Mouse (Mus musculus): ENCODE data around the gene Mgmt. TPM values are rescaled to one million over a fixed set of nuclear protein-coding genes. Genes with fewer than 3 reads are reported as not detected.

The Mgmt gene
- total RNA-seq, 4 experiments from 2014 or later: 0.99 to 1.5 (median 1.4) TPM

DNA sequence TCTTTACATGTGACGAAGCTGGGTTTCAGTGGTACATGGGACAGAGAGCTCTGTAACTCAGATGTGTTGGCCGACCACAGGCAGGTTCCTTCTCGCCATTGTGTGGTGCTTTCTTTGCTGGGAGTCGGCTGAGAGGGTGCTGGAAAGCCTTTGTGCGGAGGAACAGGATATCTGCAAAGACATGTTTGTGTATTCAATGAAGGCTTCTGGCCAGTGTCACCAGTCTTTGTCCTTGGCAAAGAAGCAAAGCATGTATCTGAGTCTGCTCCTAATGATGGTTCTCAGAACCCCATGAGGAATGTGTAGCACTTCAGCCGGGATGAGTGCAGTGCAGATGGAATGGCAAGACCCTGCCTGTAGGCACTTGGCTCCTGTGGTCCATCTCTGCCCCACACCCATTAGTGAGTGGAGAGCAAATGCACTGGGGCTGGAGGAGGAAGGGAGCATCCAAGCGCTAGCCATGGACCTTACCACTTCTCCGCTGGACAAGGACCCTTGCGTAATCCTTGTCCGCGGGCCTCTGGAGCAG lies 14.3 kb downstream of the Mgmt start:
- no peak for DNase-seq (ENCODE audit: low spot score in 2 of 2)

- no peak for DNase-seq (ENCODE audit: low spot score in 2 of 2)
Measured at GRCm38 (mm10) chr7:136912901-136913300, 18.5 kb downstream of the Mgmt start.

- no peak for DNase-seq (ENCODE audit: low spot score in 2 of 2)
Measured at GRCm38 (mm10) chr7:136916021-136916420, 21.6 kb downstream of the Mgmt start.

- DNase-seq (ENCODE audit: low spot score in 2 of 2): no peak
Measured at GRCm38 (mm10) chr7:136920976-136921755, 26.8 kb downstream of the Mgmt start.

GRCm38 (mm10) chr7:136922230-136922629 lies 27.8 kb downstream of the Mgmt start:
- no peak for DNase-seq (ENCODE audit: low spot score in 2 of 2)

DNA sequence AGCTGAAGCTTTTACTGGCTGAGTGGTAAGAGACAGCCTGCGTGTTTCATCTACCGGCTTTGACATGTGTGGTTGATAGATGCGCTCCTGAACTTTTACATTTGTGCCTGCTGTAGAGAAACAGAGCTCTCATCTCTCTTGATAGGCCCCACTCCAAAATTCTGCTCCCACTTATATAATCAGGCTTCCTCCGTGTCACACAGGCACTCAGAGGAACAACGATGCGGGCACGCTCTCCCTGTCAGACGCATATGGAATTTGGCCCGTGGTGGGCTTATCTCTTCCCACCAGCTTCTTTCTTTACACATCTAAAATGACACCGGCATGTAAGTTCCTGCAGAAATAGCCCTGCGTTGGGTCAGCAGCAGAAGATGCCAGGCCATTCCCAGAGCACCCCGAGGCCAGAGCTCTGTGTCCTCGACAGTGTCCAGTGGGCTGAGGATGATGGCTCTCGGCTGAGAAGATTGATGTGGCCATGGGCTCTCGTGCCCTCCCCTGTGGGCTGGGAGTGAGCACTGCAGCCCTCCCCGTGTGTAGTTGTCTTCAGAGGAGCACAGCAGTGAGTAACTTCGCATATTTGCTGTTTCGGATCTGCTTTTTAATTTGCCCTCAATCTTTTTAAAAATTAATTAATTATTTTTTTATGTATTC lies 30.3 kb downstream of the Mgmt start:
- DNase-seq (ENCODE audit: low spot score in 2 of 2): no peak

DNA sequence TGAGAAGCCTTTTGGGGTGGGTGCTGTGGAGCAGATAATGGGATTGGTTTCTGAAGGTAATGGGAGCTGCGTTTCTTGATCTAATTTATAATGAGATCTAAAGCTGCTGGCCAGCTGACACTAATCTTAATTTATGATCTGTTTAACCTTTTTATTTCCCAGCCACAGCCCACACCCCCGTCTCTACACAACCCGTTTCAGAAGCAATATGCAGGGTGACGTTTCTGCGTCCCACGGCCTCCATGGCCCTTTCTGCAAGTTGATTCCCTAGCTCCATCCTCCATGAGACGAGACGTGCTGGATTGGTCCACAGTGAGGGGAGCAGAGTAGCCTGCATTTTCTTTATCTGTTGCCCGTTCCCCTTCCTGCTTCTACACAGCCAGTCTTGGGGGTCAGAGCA lies 31.8 kb downstream of the Mgmt start:
- no peak for DNase-seq (ENCODE audit: low spot score in 2 of 2)

DNA sequence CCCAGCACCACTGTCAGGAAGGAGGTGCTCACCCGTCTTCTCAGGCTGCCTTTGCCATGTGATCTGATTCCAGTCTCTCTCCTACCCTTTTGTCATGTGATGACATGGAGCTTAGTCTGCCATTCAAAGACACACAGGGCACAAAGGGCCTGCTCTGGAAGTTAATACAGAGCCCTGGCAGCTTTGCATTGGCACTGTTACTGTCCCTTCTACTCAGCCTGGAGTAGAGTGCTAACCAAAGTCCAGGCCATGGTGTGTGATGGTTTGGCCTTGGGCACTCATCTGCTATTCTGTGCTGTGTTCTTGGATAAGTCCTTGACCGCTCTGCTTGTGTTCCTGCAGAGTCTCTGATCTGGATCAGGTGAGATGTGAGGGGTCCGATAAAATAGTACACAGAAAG lies 36.0 kb downstream of the Mgmt start:
- DNase-seq (ENCODE audit: low spot score in 2 of 2): no peak

- DNase-seq (ENCODE audit: low spot score in 2 of 2): no peak
Measured at GRCm38 (mm10) chr7:136933367-136933766, 39.0 kb downstream of the Mgmt start.

DNA sequence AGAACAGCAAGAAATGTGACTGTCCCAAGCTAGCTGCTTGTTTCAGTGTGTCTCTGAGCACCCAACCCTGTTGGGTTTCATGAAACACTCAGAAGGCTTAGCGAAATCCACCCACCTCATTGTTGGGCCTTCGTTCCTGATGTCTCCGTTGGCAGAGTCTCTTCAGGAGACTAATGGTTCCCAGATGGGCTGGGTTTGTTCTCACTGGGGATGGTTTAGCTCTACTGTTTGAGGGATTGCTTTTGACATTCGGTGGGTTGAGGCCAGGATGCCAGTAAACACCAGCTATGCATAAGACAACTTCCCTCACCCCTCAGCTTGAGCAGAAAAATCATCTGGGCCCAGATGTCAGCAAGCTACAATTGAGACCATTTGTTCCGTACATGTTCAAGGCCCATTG lies 39.9 kb downstream of the Mgmt start:
- DNase-seq (ENCODE audit: low spot score in 2 of 2): no peak

DNA sequence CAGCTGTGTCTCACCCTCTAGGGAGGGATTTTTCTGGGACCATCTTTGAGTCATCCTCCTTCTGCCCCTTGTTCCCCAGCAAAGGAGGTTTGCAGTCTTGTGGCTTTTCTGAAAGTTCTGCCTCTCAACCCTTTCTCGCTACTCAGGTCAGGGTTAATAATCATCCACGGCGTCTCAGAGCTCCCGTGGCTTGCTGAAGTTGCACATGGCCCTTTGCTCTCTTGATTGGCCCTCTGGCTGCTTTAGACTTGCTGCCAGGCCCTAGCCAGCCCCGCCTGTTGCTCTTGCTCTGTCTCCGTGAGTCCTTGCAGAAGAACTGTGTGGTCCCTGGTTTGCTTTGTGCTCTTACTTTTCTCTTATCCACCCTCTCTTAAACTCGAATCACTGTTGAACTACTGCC lies 40.4 kb downstream of the Mgmt start:
- DNase-seq (ENCODE audit: low spot score in 2 of 2): no peak

- DNase-seq (ENCODE audit: low spot score in 2 of 2): no peak
Measured at GRCm38 (mm10) chr7:136938371-136938770, 44.0 kb downstream of the Mgmt start.

- DNase-seq (ENCODE audit: low spot score in 2 of 2): no peak
Measured at GRCm38 (mm10) chr7:136942414-136942813, 48.0 kb downstream of the Mgmt start.

DNA sequence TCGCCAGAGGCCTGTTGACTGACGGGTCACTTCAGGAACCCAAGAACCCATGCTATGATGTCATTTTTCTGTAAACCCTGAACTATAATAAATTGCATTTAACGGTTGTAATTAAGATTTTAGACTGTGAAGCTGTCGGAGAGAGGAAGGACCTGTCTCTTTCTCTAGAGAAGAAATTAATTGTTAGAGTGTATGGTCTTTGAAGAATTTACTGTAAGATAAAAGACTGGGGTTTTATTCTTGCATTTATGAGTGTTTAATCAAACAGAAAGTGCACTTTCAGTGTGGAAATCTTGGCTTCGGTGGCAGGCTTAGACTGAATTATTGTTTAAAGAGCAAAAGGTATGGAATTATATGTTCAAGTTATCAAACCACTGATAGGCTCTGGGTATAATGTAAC lies 49.5 kb downstream of the Mgmt start:
- no peak for DNase-seq (ENCODE audit: low spot score in 2 of 2)

- DNase-seq (ENCODE audit: low spot score in 2 of 2): no peak
Measured at GRCm38 (mm10) chr7:136945697-136946096, 51.3 kb downstream of the Mgmt start.

DNA sequence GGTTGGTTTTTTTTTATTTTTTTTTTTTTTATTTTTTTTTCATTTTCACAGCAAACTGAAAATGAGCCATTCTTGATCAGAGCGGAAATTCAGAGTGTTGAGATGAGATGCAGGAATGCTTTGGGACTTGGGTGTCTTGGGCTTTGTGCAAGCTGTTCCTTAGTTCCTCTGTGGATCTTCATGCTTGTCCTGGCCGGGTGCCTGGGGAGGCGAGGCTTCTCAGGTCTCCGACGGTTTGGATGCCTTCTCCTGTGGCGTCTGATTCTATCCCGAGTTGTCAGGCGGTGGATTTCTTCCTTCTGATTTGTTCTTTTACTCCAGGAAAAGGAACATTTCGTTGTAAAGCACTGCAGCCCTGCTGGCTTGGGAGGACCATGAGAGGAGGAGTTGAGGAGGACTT lies 51.7 kb downstream of the Mgmt start:
- DNase-seq (ENCODE audit: low spot score in 2 of 2): no peak

- no peak for DNase-seq (ENCODE audit: low spot score in 2 of 2)
Measured at GRCm38 (mm10) chr7:136948275-136948810, 53.9 kb downstream of the Mgmt start.

- no peak for DNase-seq (ENCODE audit: low spot score in 2 of 2)
Measured at GRCm38 (mm10) chr7:136952608-136953007, 58.2 kb downstream of the Mgmt start.

DNA sequence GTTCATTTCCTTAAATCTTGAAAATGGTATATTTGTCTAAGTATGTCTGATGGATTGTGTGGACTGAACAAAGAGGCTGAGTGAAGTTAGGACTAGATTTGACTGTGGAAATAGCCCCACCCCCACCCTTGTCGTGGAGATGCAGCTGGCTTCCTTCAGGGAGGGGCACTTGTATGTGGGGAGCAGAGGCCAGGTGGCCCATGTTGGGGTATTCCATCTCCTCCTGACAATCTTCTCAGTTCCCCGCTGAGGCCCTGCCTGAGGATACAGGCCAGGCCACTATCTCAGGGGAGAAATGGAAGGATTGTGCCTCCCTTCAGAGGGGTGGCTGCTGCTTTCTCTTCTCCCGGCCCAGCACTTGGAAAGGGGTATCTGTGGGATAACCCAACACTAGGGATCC lies 58.8 kb downstream of the Mgmt start:
- DNase-seq (ENCODE audit: low spot score in 2 of 2): no peak

GRCm38 (mm10) chr7:136972361-136972760 lies 77.9 kb downstream of the Mgmt start:
- DNase-seq (ENCODE audit: low spot score in 2 of 2): no peak

GRCm38 (mm10) chr7:136975001-136975400 lies 80.6 kb downstream of the Mgmt start:
- no peak for DNase-seq (ENCODE audit: low spot score in 2 of 2)

DNA sequence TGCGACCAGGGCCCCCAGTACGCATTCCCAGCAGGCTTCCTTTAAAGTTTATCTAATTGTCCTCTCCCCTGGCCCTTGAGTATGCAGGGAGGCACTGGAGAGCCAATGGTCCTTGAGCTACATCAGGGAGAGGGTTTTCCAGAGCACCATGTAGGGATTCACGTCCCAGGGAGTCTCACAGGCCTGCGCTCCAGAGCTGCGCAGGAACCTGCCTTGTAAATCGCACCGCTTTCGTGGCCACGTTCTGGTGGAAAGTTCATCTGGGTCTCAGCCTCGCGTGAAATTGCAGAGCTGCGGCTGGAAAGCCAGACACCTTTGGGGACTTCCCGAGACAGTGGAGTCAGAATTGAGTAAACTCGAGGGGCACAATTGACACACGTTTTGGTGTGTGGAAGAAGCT lies 103.0 kb downstream of the Mgmt start:
- no peak for DNase-seq (ENCODE audit: low spot score in 2 of 2)

DNA sequence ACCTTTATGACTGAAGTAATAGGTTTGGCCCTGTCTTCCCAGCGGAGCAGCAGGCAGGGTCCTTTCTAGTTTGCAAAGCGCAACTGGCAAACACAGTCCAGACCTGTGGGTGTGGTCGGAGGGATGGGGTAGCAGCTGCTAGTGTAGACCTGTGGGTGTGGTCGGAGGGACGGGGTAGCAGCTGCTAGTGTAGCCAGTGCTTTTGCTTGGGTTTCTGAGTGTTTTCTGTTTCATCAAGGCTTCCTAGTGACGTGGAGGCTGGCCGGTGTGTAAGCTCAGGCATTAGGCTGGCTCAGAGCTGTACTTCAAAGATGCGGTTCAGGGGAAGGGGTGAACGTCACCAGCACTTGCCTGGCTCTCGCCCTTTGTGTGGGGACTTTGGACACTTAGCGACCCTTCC lies 106.3 kb downstream of the Mgmt start:
- no peak for DNase-seq (ENCODE audit: low spot score in 2 of 2)

All from left cerebral cortex, adult 8-10 months (tissue).